Mouse (Mus musculus): ENCODE results near the gene Dvl1. TPM values are rescaled to one million over a fixed set of nuclear protein-coding genes. Genes with fewer than 3 reads are reported as not detected.

Dvl1 gene
- total and polyA plus RNA-seq, 2 experiments from 2014 or later: 2.8 to 76.4 TPM

DNA sequence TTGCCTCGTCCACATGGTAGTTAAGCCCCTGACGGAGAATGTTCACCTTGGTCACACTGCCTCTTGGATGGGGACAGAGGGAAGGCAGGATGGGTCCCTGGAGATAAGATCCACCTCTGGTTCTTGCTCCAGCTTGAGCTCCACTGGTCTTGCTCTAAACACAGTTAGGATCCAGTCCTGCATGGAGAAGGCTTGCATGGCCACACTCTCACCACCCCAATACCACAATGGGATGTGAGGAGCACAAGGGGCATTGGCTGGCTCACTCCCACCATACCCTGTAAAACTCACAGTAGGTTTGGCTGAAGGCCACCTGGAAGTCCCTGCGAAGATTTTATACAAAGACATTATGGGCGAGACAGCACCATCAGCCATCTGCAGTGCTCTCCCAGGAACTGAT lies 61.5 kb downstream of the Dvl1 start:
- no peaks in the 10 kb centered on the region for H3K27me3 ChIP-seq (ENCODE audit: control insufficient read depth, insufficient read depth, low read length)

More for the DNA sequence above, 61.5 kb downstream of the Dvl1 start:
- Histone ChIP-seq H3K4me3 (ENCODE audit: low read depth, low read length) (no peak overlapping the region), H3K4me1 (ENCODE audit: control insufficient read depth, insufficient read depth) (no peaks in the 10 kb centered on the region), H3K9me3 (replicated peaks; ENCODE audit: control insufficient read depth, low read length) (no peaks in the 10 kb centered on the region), H3K9ac (replicated peaks; ENCODE audit: low read depth, low read length) (no peak overlapping the region), H3K36me3 (replicated peaks; ENCODE audit: control insufficient read depth, insufficient read depth, low read length) (peaks cover 23% of the 10 kb centered on the region), H3K4me2 (ENCODE audit: low read depth, low read length) (no peak overlapping the region), H3K27ac (ENCODE audit: low read depth) (no peak overlapping the region)
- 88% methylated on average over 4 of the region's 4 CpGs for WGBS
- no peak for TF ChIP-seq CTCF (IDR thresholded peaks at IDR 0.05; ENCODE audit: low read depth)
- DNase-seq (ENCODE audit: low spot score): no peak
- ATAC-seq (ENCODE audit: insufficient read depth, low read depth): no peak

Other genes starting within 250 kb of the Dvl1 start
- 11.8 and 14.4 TPM in 2 replicates for gene Slc35e2, start 246.0 kb upstream of the Dvl1 start, total RNA-seq (2014; rRNA removed; ENCODE audit: low replicate concordance)
- gene Slc35e2, start 246.0 kb upstream of the Dvl1 start, polyA plus RNA-seq (2015; fragmentation: Nextera tagmentation; extraction: Ambion mirVana): 3.6 and 4.4 TPM in 2 replicates
- 8.7 and 15.3 TPM in 2 replicates for gene Cdk11b, start 222.5 kb upstream of the Dvl1 start, total RNA-seq (2014; rRNA removed; ENCODE audit: low replicate concordance)
- gene Cdk11b, start 222.5 kb upstream of the Dvl1 start, polyA plus RNA-seq (2015; fragmentation: Nextera tagmentation; extraction: Ambion mirVana): 36.8 TPM in 2 replicates
- gene Gm10563, start 202.0 kb upstream of the Dvl1 start, total RNA-seq (2014; rRNA removed; ENCODE audit: low replicate concordance): not detected in 2 replicates
- not detected in 2 replicates for gene Gm10563, start 202.0 kb upstream of the Dvl1 start, polyA plus RNA-seq (2015; fragmentation: Nextera tagmentation; extraction: Ambion mirVana)
- gene Mmp23, start 194.0 kb upstream of the Dvl1 start, total RNA-seq (2014; rRNA removed; ENCODE audit: low replicate concordance): 66.6 and 76.6 TPM in 2 replicates
- gene Mmp23, start 194.0 kb upstream of the Dvl1 start, polyA plus RNA-seq (2015; fragmentation: Nextera tagmentation; extraction: Ambion mirVana): 49.8 and 49.9 TPM in 2 replicates
- gene Mib2, start 178.2 kb upstream of the Dvl1 start, total RNA-seq (2014; rRNA removed; ENCODE audit: low replicate concordance): 27.3 and 30.4 TPM in 2 replicates
- 9.9 and 12.1 TPM in 2 replicates for gene Mib2, start 178.2 kb upstream of the Dvl1 start, polyA plus RNA-seq (2015; fragmentation: Nextera tagmentation; extraction: Ambion mirVana)
- 4.1 and 9.7 TPM in 2 replicates for gene Fndc10, start 153.1 kb upstream of the Dvl1 start, total RNA-seq (2014; rRNA removed; ENCODE audit: low replicate concordance)
- 1.8 and 2.1 TPM in 2 replicates for gene Fndc10, start 153.1 kb upstream of the Dvl1 start, polyA plus RNA-seq (2015; fragmentation: Nextera tagmentation; extraction: Ambion mirVana)
- 83.6 and 95.7 TPM in 2 replicates for gene Ssu72, start 142.6 kb upstream of the Dvl1 start, total RNA-seq (2014; rRNA removed; ENCODE audit: low replicate concordance)
- 106 TPM in 2 replicates for gene Ssu72, start 142.6 kb upstream of the Dvl1 start, polyA plus RNA-seq (2015; fragmentation: Nextera tagmentation; extraction: Ambion mirVana)
- gene Tmem240, start 112.6 kb upstream of the Dvl1 start, total RNA-seq (2014; rRNA removed; ENCODE audit: low replicate concordance): 0.57 and 1.7 TPM in 2 replicates
- 0.41 and 0.48 TPM in 2 replicates for gene Tmem240, start 112.6 kb upstream of the Dvl1 start, polyA plus RNA-seq (2015; fragmentation: Nextera tagmentation; extraction: Ambion mirVana)
- gene Atad3a, start 86.3 kb upstream of the Dvl1 start, total RNA-seq (2014; rRNA removed; ENCODE audit: low replicate concordance): 123 and 128 TPM in 2 replicates
- gene Atad3a, start 86.3 kb upstream of the Dvl1 start, polyA plus RNA-seq (2015; fragmentation: Nextera tagmentation; extraction: Ambion mirVana): 85.3 and 99.3 TPM in 2 replicates
- 15.5 and 20.0 TPM in 2 replicates for gene Vwa1, start 72.7 kb upstream of the Dvl1 start, total RNA-seq (2014; rRNA removed; ENCODE audit: low replicate concordance)
- 7.1 and 7.5 TPM in 2 replicates for gene Vwa1, start 72.7 kb upstream of the Dvl1 start, polyA plus RNA-seq (2015; fragmentation: Nextera tagmentation; extraction: Ambion mirVana)
- 3.4 and 4.2 TPM in 2 replicates for gene Tmem88b, start 61.5 kb upstream of the Dvl1 start, total RNA-seq (2014; rRNA removed; ENCODE audit: low replicate concordance)
- gene Tmem88b, start 61.5 kb upstream of the Dvl1 start, polyA plus RNA-seq (2015; fragmentation: Nextera tagmentation; extraction: Ambion mirVana): 2.5 and 2.9 TPM in 2 replicates
- gene Ankrd65, start 57.0 kb upstream of the Dvl1 start, total RNA-seq (2014; rRNA removed; ENCODE audit: low replicate concordance): not detected in 2 replicates
- gene Ankrd65, start 57.0 kb upstream of the Dvl1 start, polyA plus RNA-seq (2015; fragmentation: Nextera tagmentation; extraction: Ambion mirVana): 0.26 TPM in 1 of 2 replicates, not detected in the other
- 32.2 and 91.4 TPM in 2 replicates for gene Mrpl20, start 44.5 kb upstream of the Dvl1 start, total RNA-seq (2014; rRNA removed; ENCODE audit: low replicate concordance)
- 188 and 207 TPM in 2 replicates for gene Mrpl20, start 44.5 kb upstream of the Dvl1 start, polyA plus RNA-seq (2015; fragmentation: Nextera tagmentation; extraction: Ambion mirVana)
- 58.7 and 80.7 TPM in 2 replicates for gene Ccnl2, start 34.9 kb upstream of the Dvl1 start, total RNA-seq (2014; rRNA removed; ENCODE audit: low replicate concordance)
- 79.6 and 83.0 TPM in 2 replicates for gene Ccnl2, start 34.9 kb upstream of the Dvl1 start, polyA plus RNA-seq (2015; fragmentation: Nextera tagmentation; extraction: Ambion mirVana)
- 122 and 146 TPM in 2 replicates for gene Aurkaip1, start 16.1 kb upstream of the Dvl1 start, total RNA-seq (2014; rRNA removed; ENCODE audit: low replicate concordance)
- gene Aurkaip1, start 16.1 kb upstream of the Dvl1 start, polyA plus RNA-seq (2015; fragmentation: Nextera tagmentation; extraction: Ambion mirVana): 155 TPM in 2 replicates
- 99.5 and 113 TPM in 2 replicates for gene Mxra8, start 7.7 kb upstream of the Dvl1 start, total RNA-seq (2014; rRNA removed; ENCODE audit: low replicate concordance)
- gene Mxra8, start 7.7 kb upstream of the Dvl1 start, polyA plus RNA-seq (2015; fragmentation: Nextera tagmentation; extraction: Ambion mirVana): 57.8 and 62.6 TPM in 2 replicates
- 0.11 and 0.19 TPM in 2 replicates for gene Tas1r3, start 16.0 kb downstream of the Dvl1 start, total RNA-seq (2014; rRNA removed; ENCODE audit: low replicate concordance)
- 0.04 and 0.05 TPM in 2 replicates for gene Tas1r3, start 16.0 kb downstream of the Dvl1 start, polyA plus RNA-seq (2015; fragmentation: Nextera tagmentation; extraction: Ambion mirVana)
- gene Cptp, start 22.0 kb downstream of the Dvl1 start, total RNA-seq (2014; rRNA removed; ENCODE audit: low replicate concordance): 9.8 and 11.8 TPM in 2 replicates
- 7.0 and 7.2 TPM in 2 replicates for gene Cptp, start 22.0 kb downstream of the Dvl1 start, polyA plus RNA-seq (2015; fragmentation: Nextera tagmentation; extraction: Ambion mirVana)
- 19.0 and 25.1 TPM in 2 replicates for gene Ints11, start 22.1 kb downstream of the Dvl1 start, total RNA-seq (2014; rRNA removed; ENCODE audit: low replicate concordance)
- 20.0 and 21.6 TPM in 2 replicates for gene Ints11, start 22.1 kb downstream of the Dvl1 start, polyA plus RNA-seq (2015; fragmentation: Nextera tagmentation; extraction: Ambion mirVana)
- gene Pusl1, start 44.4 kb downstream of the Dvl1 start, total RNA-seq (2014; rRNA removed; ENCODE audit: low replicate concordance): 31.3 and 33.9 TPM in 2 replicates
- 20.1 and 22.3 TPM in 2 replicates for gene Pusl1, start 44.4 kb downstream of the Dvl1 start, polyA plus RNA-seq (2015; fragmentation: Nextera tagmentation; extraction: Ambion mirVana)
- gene Acap3, start 44.4 kb downstream of the Dvl1 start, total RNA-seq (2014; rRNA removed; ENCODE audit: low replicate concordance): 16.3 and 31.2 TPM in 2 replicates
- 5.8 and 6.4 TPM in 2 replicates for gene Acap3, start 44.4 kb downstream of the Dvl1 start, polyA plus RNA-seq (2015; fragmentation: Nextera tagmentation; extraction: Ambion mirVana)
- gene Ube2j2, start 96.4 kb downstream of the Dvl1 start, total RNA-seq (2014; rRNA removed; ENCODE audit: low replicate concordance): 46.4 and 46.8 TPM in 2 replicates
- gene Ube2j2, start 96.4 kb downstream of the Dvl1 start, polyA plus RNA-seq (2015; fragmentation: Nextera tagmentation; extraction: Ambion mirVana): 63.3 and 66.9 TPM in 2 replicates
- gene C1qtnf12, start 114.9 kb downstream of the Dvl1 start, total RNA-seq (2014; rRNA removed; ENCODE audit: low replicate concordance): 42.5 and 51.4 TPM in 2 replicates
- 20.5 and 20.8 TPM in 2 replicates for gene C1qtnf12, start 114.9 kb downstream of the Dvl1 start, polyA plus RNA-seq (2015; fragmentation: Nextera tagmentation; extraction: Ambion mirVana)
- gene B3galt6, start 145.2 kb downstream of the Dvl1 start, total RNA-seq (2014; rRNA removed; ENCODE audit: low replicate concordance): 3.9 and 11.2 TPM in 2 replicates
- gene B3galt6, start 145.2 kb downstream of the Dvl1 start, polyA plus RNA-seq (2015; fragmentation: Nextera tagmentation; extraction: Ambion mirVana): 5.0 and 5.7 TPM in 2 replicates
- 88.4 and 114 TPM in 2 replicates for gene Sdf4, start 145.5 kb downstream of the Dvl1 start, total RNA-seq (2014; rRNA removed; ENCODE audit: low replicate concordance)
- gene Sdf4, start 145.5 kb downstream of the Dvl1 start, polyA plus RNA-seq (2015; fragmentation: Nextera tagmentation; extraction: Ambion mirVana): 102 and 105 TPM in 2 replicates
- gene Tnfrsf4, start 166.4 kb downstream of the Dvl1 start, total RNA-seq (2014; rRNA removed; ENCODE audit: low replicate concordance): not detected in 2 replicates
- gene Tnfrsf4, start 166.4 kb downstream of the Dvl1 start, polyA plus RNA-seq (2015; fragmentation: Nextera tagmentation; extraction: Ambion mirVana): 0.26 and 0.31 TPM in 2 replicates
- gene Tnfrsf18, start 178.8 kb downstream of the Dvl1 start, total RNA-seq (2014; rRNA removed; ENCODE audit: low replicate concordance): 2.2 TPM in 1 of 2 replicates, not detected in the other
- 0.88 and 1.00 TPM in 2 replicates for gene Tnfrsf18, start 178.8 kb downstream of the Dvl1 start, polyA plus RNA-seq (2015; fragmentation: Nextera tagmentation; extraction: Ambion mirVana)
- not detected in 2 replicates for gene Ttll10, start 212.0 kb downstream of the Dvl1 start, total RNA-seq (2014; rRNA removed; ENCODE audit: low replicate concordance)
- 0.08 TPM in 1 of 2 replicates, not detected in the other for gene Ttll10, start 212.0 kb downstream of the Dvl1 start, polyA plus RNA-seq (2015; fragmentation: Nextera tagmentation; extraction: Ambion mirVana)